Mouse (Mus musculus): ENCODE data around the gene Tsen54. TPM values are rescaled to one million over a fixed set of nuclear protein-coding genes. Genes with fewer than 3 reads are reported as not detected.
A peak's percentile ranks its signal among the peaks of the same experiment; 100 is the strongest.

Tsen54 gene
- total RNA-seq (2021), result 16.3 and 20.3 TPM in 2 replicates
- long read RNA-seq, experiment 1, transcript Tsen54-201 (11 exons, 1,979 nt), result major isoform, 14 of 28 reads
- long read RNA-seq, experiment 1, partial matches to known transcripts, result 7 of 28 reads
- long read RNA-seq, experiment 1, other reads (novel, unspliced or antisense), result 7 of 28 reads
- long read RNA-seq, experiment 2, transcript Tsen54-201 (11 exons, 1,979 nt), result major isoform, 12 of 25 reads
- long read RNA-seq, experiment 2, partial matches to known transcripts, result 7 of 25 reads
- long read RNA-seq, experiment 2, other reads (novel, unspliced or antisense), result 6 of 25 reads

- peak; percentile 92 for DNase-seq
These were observed at the start of gene Tsen54 for GRCm38 (mm10) chr11:115814605-115815450. Gene Tsen54, plus strand, starts transcription at chr11:115814724.

- DNase-seq, result peak; percentile 98
These were observed 49.4 kb upstream of the Tsen54 start, which contains the start of gene Tmem94 for GRCm38 (mm10) chr11:115765103-115765606. Gene Tmem94, plus strand, starts transcription at chr11:115765433.

- DNase-seq, result peak; percentile 77
These were observed 48.9 kb upstream of the Tsen54 start for GRCm38 (mm10) chr11:115765607-115766141.

- peak; percentile 40 for DNase-seq
These were observed 48.1 kb upstream of the Tsen54 start for GRCm38 (mm10) chr11:115766356-115766943.

- DNase-seq, result no peak
These were observed 47.5 kb upstream of the Tsen54 start for GRCm38 (mm10) chr11:115766981-115767380.

- DNase-seq, result peak; percentile 57
These were observed 45.6 kb upstream of the Tsen54 start for GRCm38 (mm10) chr11:115768896-115769295.

GRCm38 (mm10) chr11:115774653-115775052, 39.9 kb upstream of the Tsen54 start:
- no peak for DNase-seq

GRCm38 (mm10) chr11:115775821-115776665, 38.5 kb upstream of the Tsen54 start:
- DNase-seq, result peak; percentile 91

- peak; percentile 63 for DNase-seq
These were observed 37.6 kb upstream of the Tsen54 start for GRCm38 (mm10) chr11:115776954-115777353.

GRCm38 (mm10) chr11:115777487-115778335, 36.8 kb upstream of the Tsen54 start:
- DNase-seq, result no peak

GRCm38 (mm10) chr11:115779038-115779571, 35.4 kb upstream of the Tsen54 start:
- DNase-seq, result peak; percentile 94

GRCm38 (mm10) chr11:115780141-115781070, 34.1 kb upstream of the Tsen54 start:
- DNase-seq, result no peak

GRCm38 (mm10) chr11:115786473-115786872, 28.1 kb upstream of the Tsen54 start:
- no peak for DNase-seq

- no peak for DNase-seq
These were observed 24.7 kb upstream of the Tsen54 start for GRCm38 (mm10) chr11:115789787-115790186.

- DNase-seq, result no peak
These were observed 22.6 kb upstream of the Tsen54 start for GRCm38 (mm10) chr11:115791919-115792318.

GRCm38 (mm10) chr11:115792353-115792752, 22.2 kb upstream of the Tsen54 start:
- DNase-seq, result peak; percentile 88

GRCm38 (mm10) chr11:115796898-115797297, 17.6 kb upstream of the Tsen54 start:
- no peak for DNase-seq

GRCm38 (mm10) chr11:115797665-115798064, 16.9 kb upstream of the Tsen54 start:
- DNase-seq, result no peak

- no peak for DNase-seq
These were observed 13.5 kb upstream of the Tsen54 start for GRCm38 (mm10) chr11:115800981-115801380.

All from adrenal gland, postnatal 14 days (tissue).